Mouse (Mus musculus) limb, embryonic 14.5 days (tissue): ENCODE measurements at regions not wholly inside any gene's neighbourhood (a gene's known extent, or its start where the extent isn't known, plus 50 kb on each side); places are given as distances from the start of the nearest gene placed in this dataset.

ENCODE experiments used
- ATAC-seq: fragments of 200-750 bp; cut with Nextera tagmentation; 2 replicates; pipeline ENCODE4 v1.8.0; 2017; ENCODE audit warnings: low read depth, moderate number of reproducible peaks, moderate TSS enrichment; ENCODE audit not compliant: low FRiP score
- DNase-seq: peaks from one replicate; pipeline ENCODE4 v3.0.0-alpha.2; 2015; ENCODE audit warnings: low spot score
- H3K27ac ChIP-seq: fragments of 300-500 bp; sonication (generic); replicated peaks from 2 replicates; pipeline ENCODE4 v1.5.1; 2014; ENCODE audit warnings: low read depth, mild to moderate bottlenecking, low read length, moderate library complexity, mixed read lengths
- H3K27me3 ChIP-seq: fragments of 300-500 bp; sonication (generic); 2 replicates; pipeline ENCODE4 v1.6.1; 2014; ENCODE audit warnings: low read length, mixed read lengths; ENCODE audit not compliant: control insufficient read depth, insufficient read depth
- H3K36me3 ChIP-seq: fragments of 300-500 bp; sonication (generic); 2 replicates; pipeline ENCODE4 v1.6.1; 2014; ENCODE audit warnings: mild to moderate bottlenecking, low read length, moderate library complexity, mixed read lengths; ENCODE audit not compliant: control insufficient read depth, insufficient read depth
- H3K4me1 ChIP-seq: fragments of 300-500 bp; sonication (generic); 2 replicates; pipeline ENCODE4 v1.6.1; 2014; ENCODE audit warnings: antibody characterized with exemption, low read length, mixed read lengths; ENCODE audit not compliant: control insufficient read depth, insufficient read depth
- H3K4me2 ChIP-seq: fragments of 300-500 bp; sonication (generic); replicated peaks from 2 replicates; pipeline ENCODE4 v1.6.1; 2014; ENCODE audit warnings: low read depth, mild to moderate bottlenecking, low read length, moderate library complexity; ENCODE audit not compliant: severe bottlenecking
- H3K4me3 ChIP-seq: fragments of 300-500 bp; sonication (generic); replicated peaks from 2 replicates; pipeline ENCODE4 v1.5.1; 2014; ENCODE audit warnings: low read length
- H3K9ac ChIP-seq: fragments of 300-500 bp; sonication (generic); 2 replicates; pipeline ENCODE4 v1.6.1; 2014; ENCODE audit warnings: mild to moderate bottlenecking, low read depth, low read length, moderate library complexity; ENCODE audit not compliant: severe bottlenecking
- H3K9me3 ChIP-seq: fragments of 300-500 bp; sonication (generic); 2 replicates; pipeline ENCODE4 v1.6.1; 2016; ENCODE audit warnings: low read length; ENCODE audit not compliant: control insufficient read depth
- POLR2A ChIP-seq: fragments of 200-500 bp; IDR thresholded peaks from 2 replicates; pipeline ENCODE4 v1.8.0; 2012; ENCODE audit warnings: inconsistent platforms, mild to moderate bottlenecking, moderate library complexity, borderline replicate concordance; ENCODE audit not compliant: insufficient read depth, insufficient read length; ENCODE audit errors: extremely low read depth
- WGBS: fragments of 180-500 bp; shearing (Covaris S2); extraction: QIAGEN DNeasy Blood & Tissue Kit; methylation state at CpG from one replicate; pipeline ENCODE4 v1.1.7; 2014; 5-methylcytosine and 5-hydroxymethylcytosine counted together

GRCm38 (mm10) chr6:70714239-70714638, 77.8 kb downstream of the Rpia start:
- H3K36me3 ChIP-seq, result no peaks in the 10 kb centered on the region
- ATAC-seq (no peak), DNase-seq (peak; percentile 61)
- no peak overlapping the region for H3K9ac ChIP-seq
- H3K4me1 ChIP-seq, result no peaks in the 10 kb centered on the region
- no peaks in the 10 kb centered on the region for H3K9me3 ChIP-seq
- 19% methylated on average over 6 of the region's 6 CpGs for WGBS
- H3K4me3 ChIP-seq, result no peak overlapping the region
- no peaks in the 10 kb centered on the region for H3K27me3 ChIP-seq
- peak overlapping the region; percentile 28; the same call in 1 of the 2 replicates for H3K4me2 ChIP-seq
- no peak overlapping the region for H3K27ac ChIP-seq
- no peak for TF ChIP-seq POLR2A

- DNase-seq (no peak), ATAC-seq (no peak)
- Histone ChIP-seq H3K4me1 (no peaks in the 10 kb centered on the region), H3K27ac (no peak overlapping the region), H3K4me2 (no peak overlapping the region), H3K27me3 (no peaks in the 10 kb centered on the region), H3K9me3 (no peaks in the 10 kb centered on the region), H3K4me3 (no peak overlapping the region), H3K36me3 (no peaks in the 10 kb centered on the region), H3K9ac (no peak overlapping the region)
- TF ChIP-seq POLR2A, result no peak
- 79% methylated on average over 6 of the region's 6 CpGs for WGBS
Measured at GRCm38 (mm10) chr6:70713665-70714064, 78.4 kb downstream of the Rpia start.

- no peak overlapping the region for H3K27ac ChIP-seq
- H3K4me1 ChIP-seq, result no peaks in the 10 kb centered on the region
- TF ChIP-seq POLR2A, result no peak
- no peaks in the 10 kb centered on the region for H3K9me3 ChIP-seq
- ATAC-seq (no peak), DNase-seq (peak; percentile 8)
- H3K9ac ChIP-seq, result no peak overlapping the region
- H3K4me2 ChIP-seq, result no peak overlapping the region
- no peaks in the 10 kb centered on the region for H3K27me3 ChIP-seq
- 38% methylated on average over 7 of the region's 7 CpGs for WGBS
- H3K4me3 ChIP-seq, result no peak overlapping the region
- no peaks in the 10 kb centered on the region for H3K36me3 ChIP-seq
Measured at GRCm38 (mm10) chr6:70713118-70713517, 78.9 kb downstream of the Rpia start.

- no peak for TF ChIP-seq POLR2A
- ATAC-seq (no peak; the same call in 1 of the 2 replicates), DNase-seq (peak; percentile 58)
- H3K9me3 ChIP-seq, result no peaks in the 10 kb centered on the region
- H3K36me3 ChIP-seq, result no peaks in the 10 kb centered on the region
- H3K4me1 ChIP-seq, result no peaks in the 10 kb centered on the region
- H3K27me3 ChIP-seq, result no peaks in the 10 kb centered on the region
- WGBS, result 37% methylated on average over 7 of the region's 7 CpGs
- H3K4me2 ChIP-seq, result no peak overlapping the region
- no peak overlapping the region for H3K27ac ChIP-seq
- no peak overlapping the region for H3K9ac ChIP-seq
- no peak overlapping the region for H3K4me3 ChIP-seq
Measured at GRCm38 (mm10) chr6:70709338-70710055, 82.5 kb downstream of the Rpia start.

- no peak overlapping the region for H3K4me2 ChIP-seq
- no peaks in the 10 kb centered on the region for H3K9me3 ChIP-seq
- H3K4me1 ChIP-seq, result no peaks in the 10 kb centered on the region
- H3K9ac ChIP-seq, result no peak overlapping the region
- 97% methylated on average over 26 of the region's 26 CpGs for WGBS
- DNase-seq, result no peak
- no peak for TF ChIP-seq POLR2A
- H3K4me3 ChIP-seq, result no peak overlapping the region
- no peak overlapping the region for H3K27ac ChIP-seq
- ATAC-seq, result no peak
- no peaks in the 10 kb centered on the region for H3K36me3 ChIP-seq
- H3K27me3 ChIP-seq, result no peaks in the 10 kb centered on the region
Measured at GRCm38 (mm10) chr6:70695596-70695995, 96.4 kb downstream of the Rpia start.
